Mouse (Mus musculus) spleen, postnatal 4 days (tissue): ENCODE measurements around the gene Arrdc3.

ENCODE experiments used
- DNase-seq, 2 experiments: peaks; one replicate each; pipeline ENCODE4 v3.0.0; 2022; ENCODE audit warnings: low spot score in 2 of 2

Gene Arrdc3

GRCm38 (mm10) chr13:80920939-80921338, 37.8 kb downstream of the Arrdc3 start:
- no peak for DNase-seq

- no peak for DNase-seq
Observed at GRCm38 (mm10) chr13:80921593-80922327, 38.6 kb downstream of the Arrdc3 start.

GRCm38 (mm10) chr13:80928187-80928586, 45.0 kb downstream of the Arrdc3 start:
- DNase-seq: no peak

- no peak for DNase-seq
Observed at GRCm38 (mm10) chr13:80930030-80930429, 46.8 kb downstream of the Arrdc3 start.

GRCm38 (mm10) chr13:80932816-80933402, 49.7 kb downstream of the Arrdc3 start:
- no peak for DNase-seq

- DNase-seq: no peak
Observed at GRCm38 (mm10) chr13:80936426-80936825, 53.2 kb downstream of the Arrdc3 start.

GRCm38 (mm10) chr13:80939228-80939627, 56.0 kb downstream of the Arrdc3 start:
- no peak for DNase-seq

- DNase-seq: no peak
Observed at GRCm38 (mm10) chr13:80939866-80940265, 56.7 kb downstream of the Arrdc3 start.

- no peak for DNase-seq
Observed at GRCm38 (mm10) chr13:80940421-80940820, 57.2 kb downstream of the Arrdc3 start.

- peak; percentile 46 to 69 for DNase-seq
Observed at GRCm38 (mm10) chr13:80940860-80941630, 57.9 kb downstream of the Arrdc3 start.

- DNase-seq: no peak
Observed at GRCm38 (mm10) chr13:80944532-80944931, 61.3 kb downstream of the Arrdc3 start.
